Mouse (Mus musculus) granulocyte monocyte progenitor cell, adult 5-6 weeks (primary cell): ENCODE results near the gene Kiss1r. TPM values are rescaled to one million over a fixed set of nuclear protein-coding genes. Genes with fewer than 3 reads are reported as not detected.
"Not testable (repeated sequence)": the region's sequence is repeated elsewhere in the genome, so short reads cannot be mapped to it uniquely, and the experiment has no call there.

Experiments
- ATAC-seq: replicated peaks from 2 replicates; pipeline ENCODE4 v1.8.0; 2016; ENCODE audit warnings: mild to moderate bottlenecking, moderate TSS enrichment, inconsistent platforms; ENCODE audit not compliant: poor library complexity, severe bottlenecking
- total RNA-seq, 2 experiments: library from RNA; stranded (forward) in 1 of 2; stranded (reverse) in 1 of 2; fragments of 200-712, 200-1000 nt in 1 of 2; fragments of >200 nt in 1 of 2; fragmentation: Nextera tagmentation in 1 of 2; gene quantifications; 2 replicates each; pipeline ENCODE4 v1.2.3; 2014 to 2017

Gene Kiss1r
- total RNA-seq (2014; fragmentation: Nextera tagmentation) (not detected in 2 replicates), total RNA-seq (2017) (0.26 TPM in 1 of 2 replicates, not detected in the other)

DNA sequence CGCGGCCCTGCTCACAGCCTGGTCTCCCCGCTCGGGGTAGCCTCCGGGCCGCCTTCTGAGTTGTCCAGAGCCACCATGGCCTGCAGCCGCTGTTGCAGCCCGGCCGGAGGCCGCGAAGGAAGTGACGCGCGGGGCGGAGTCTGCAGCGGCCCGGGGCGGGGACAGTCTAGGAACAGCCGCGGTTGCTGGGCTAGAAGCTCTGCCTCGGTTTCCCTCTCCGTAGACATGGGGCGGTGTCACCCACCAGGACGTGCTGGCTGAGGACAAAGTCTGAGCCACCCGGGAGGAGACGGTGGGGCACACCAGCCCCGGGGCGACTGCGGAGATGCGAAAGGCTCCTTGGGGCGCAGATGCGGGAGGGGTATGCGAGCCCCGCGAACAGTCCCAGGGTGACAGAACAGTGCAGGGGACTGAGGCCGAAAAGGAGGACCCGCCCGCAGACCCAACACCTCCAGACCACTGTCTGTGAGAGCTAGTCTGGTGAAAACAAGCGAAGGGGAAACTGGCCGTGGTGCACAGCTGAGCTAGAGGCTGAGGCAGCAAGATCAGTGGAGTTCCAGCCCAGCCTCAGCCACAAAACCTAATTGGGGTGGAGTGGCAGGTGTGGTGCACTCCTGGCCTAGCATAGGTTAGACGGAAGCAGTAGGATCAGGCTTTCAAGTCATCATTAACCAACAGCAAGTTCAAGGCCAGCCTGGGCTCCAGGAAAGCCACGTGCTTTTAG lies at the start of gene Kiss1r:
TSS of gene Kiss1r (plus strand) at position 164 of the 724 bp plus-strand sequence.
- peak; percentile 74 for ATAC-seq

DNA sequence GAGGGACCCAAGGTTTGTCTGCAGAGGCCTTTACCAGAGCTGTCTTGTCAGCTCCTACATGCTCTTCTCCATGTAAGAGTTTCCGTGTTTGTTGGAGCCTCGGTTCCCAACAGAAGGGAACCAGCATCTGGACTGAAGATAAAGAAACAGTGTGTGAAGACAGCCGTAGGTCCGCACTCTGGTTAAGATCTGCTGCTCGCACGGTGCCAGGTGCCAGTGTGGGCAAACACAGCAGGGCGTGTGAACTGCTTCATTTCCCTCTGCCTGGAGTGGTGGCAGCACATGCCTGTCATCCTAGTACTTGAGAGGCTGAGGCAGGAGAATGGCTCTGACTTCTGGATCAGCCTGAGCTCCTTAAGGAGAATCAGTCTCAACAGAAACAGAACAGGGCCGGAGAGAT lies 44.9 kb upstream of the Kiss1r start:
- ATAC-seq, result no peak

DNA sequence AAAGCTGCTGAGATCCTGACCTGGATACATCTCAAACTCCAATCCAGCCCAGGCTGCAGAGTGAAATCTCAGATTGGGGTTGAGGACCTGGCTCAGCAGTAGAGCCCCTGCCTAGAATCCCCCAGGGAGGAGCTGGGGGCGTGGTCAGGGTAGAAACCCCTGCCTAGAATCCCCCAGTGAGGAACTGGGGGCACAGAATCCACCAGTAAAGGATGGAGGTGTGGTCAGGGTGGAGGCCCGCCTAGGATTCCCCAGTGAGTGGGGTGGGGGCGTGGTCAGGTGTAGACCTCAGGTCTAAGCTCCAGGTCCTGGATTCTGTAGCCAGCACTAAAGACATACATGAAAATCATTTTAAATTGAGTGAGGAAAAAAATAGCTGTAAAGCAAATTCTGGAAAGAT lies 43.9 kb upstream of the Kiss1r start:
- no peak for ATAC-seq

- ATAC-seq, result no peak
These were observed 43.5 kb upstream of the Kiss1r start for GRCm38 (mm10) chr10:79873313-79873712.

GRCm38 (mm10) chr10:79873715-79874289 lies 43.0 kb upstream of the Kiss1r start:
- no peak for ATAC-seq

GRCm38 (mm10) chr10:79874290-79874862 lies 42.4 kb upstream of the Kiss1r start, which contains the start of the genes Prtn3 and Plppr3:
Gene Prtn3 (plus strand): TSS chr10:79874476.
Gene Plppr3 (minus strand): TSS chr10:79874634.
- peak; percentile 28 for ATAC-seq

- peak; percentile 33 for ATAC-seq
These were observed 39.6 kb upstream of the Kiss1r start for GRCm38 (mm10) chr10:79877174-79877573.

- ATAC-seq, result peak; percentile 66
These were observed 39.0 kb upstream of the Kiss1r start for GRCm38 (mm10) chr10:79877757-79878156.

- ATAC-seq, result 0 out of 2 replicates have a peak, but pooled peaks have one; percentile 7
These were observed 37.2 kb upstream of the Kiss1r start for GRCm38 (mm10) chr10:79879527-79879926.

- ATAC-seq, result peak; percentile 6; the same call in 1 of the 2 replicates
These were observed 36.0 kb upstream of the Kiss1r start for GRCm38 (mm10) chr10:79880721-79881120.

- no peak for ATAC-seq
These were observed 34.8 kb upstream of the Kiss1r start for GRCm38 (mm10) chr10:79881981-79882380.

DNA sequence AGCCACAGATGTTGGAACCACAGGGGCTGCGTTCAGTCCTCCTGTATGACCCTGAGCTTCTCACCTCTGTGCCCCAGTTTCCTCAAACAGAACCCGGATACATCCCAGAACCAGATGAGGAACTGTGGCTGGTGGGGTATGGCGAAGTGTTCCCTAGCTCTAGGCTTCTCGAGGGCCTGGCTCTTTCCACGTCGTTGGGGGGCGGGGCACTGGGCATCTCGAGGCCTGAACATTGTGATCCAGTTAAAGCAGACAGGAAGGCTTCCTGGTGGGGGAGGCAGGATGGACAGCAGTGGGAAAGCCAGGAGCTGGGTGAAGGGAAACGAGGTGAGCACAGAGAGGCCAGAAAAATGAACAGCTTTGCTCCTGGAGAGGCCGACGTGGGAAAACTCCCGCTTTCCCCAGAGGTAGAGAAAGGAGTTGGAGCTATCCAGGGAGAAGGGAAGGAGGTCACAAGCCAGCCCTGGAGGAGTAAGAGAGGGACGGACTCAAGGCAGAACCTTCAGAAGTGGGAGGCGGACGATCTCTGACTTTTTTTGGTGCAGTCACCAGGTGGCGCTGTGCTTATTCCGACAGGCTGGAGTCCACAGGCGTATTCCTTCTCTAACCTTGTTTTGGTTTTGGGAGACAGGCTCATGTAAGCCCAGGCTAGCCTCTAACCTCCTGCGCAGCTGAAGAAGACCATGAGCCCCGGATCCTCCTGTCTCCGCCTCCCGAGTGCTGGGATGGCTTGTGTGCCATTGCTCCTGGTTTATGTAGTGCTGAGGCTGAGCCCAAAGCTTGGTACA lies 33.3 kb upstream of the Kiss1r start:
- ATAC-seq, result peak; percentile 21

DNA sequence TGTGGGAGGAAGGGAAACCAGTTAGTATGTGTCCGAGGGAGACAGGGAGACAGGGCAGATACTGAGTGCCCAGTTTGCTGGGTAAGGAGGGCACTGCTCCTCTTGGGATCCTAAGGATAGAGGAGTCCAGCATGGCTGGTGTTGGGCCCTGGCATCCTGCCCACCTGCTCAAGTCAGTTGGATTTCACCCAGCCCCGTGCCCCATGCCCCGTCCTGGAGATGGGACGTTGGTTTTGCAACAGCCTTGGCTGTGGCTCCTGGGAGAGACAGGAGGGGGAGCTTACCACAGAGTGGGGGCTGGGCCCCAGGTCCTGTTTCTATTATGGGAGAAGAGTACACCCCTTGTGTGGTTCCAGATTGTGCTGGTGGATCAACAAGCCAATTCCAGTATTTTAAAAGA lies 32.3 kb upstream of the Kiss1r start:
- ATAC-seq, result peak; percentile 46

DNA sequence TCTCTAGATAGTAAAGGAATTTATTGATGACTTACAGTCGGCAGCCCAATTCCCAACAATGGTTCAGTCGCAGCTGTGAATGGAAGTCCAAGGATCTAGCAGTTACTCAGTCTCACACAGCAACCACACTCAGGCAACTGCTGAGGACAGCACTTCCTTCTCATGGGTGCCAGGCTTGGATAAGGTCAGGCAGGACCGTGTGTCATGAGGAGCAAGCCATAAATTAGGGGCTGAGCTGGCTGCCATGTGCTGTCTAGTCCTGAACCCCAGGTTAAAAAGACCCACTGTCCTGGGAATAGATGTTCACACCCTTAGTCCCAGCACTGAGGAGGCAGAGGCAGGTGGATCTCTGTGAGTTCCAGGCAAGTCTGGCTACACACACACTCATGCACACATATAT lies 31.8 kb upstream of the Kiss1r start:
- ATAC-seq, result not testable (repeated sequence)

DNA sequence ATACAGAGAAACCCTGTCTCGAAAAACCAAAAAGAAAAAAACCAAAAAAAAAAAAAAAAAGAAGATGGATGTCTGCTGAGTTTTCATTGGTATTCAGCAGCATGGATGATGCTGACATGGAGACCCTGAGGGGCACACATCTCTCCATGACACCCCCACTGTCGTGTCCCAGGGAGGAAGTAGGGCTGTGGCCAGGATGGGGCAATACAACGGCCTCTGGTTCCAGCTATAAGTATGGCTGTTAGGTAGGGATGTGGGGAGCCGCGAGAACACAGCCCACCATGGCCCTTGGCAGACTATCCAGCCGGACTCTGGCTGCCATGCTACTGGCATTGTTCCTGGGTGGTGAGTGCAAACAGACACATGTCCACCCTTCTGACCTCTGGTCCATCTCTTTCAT lies 30.7 kb upstream of the Kiss1r start, which contains the start of gene Elane:
TSS of gene Elane (plus strand) at position 194 of the 400 bp plus-strand sequence.
- ATAC-seq, result peak; percentile 67

DNA sequence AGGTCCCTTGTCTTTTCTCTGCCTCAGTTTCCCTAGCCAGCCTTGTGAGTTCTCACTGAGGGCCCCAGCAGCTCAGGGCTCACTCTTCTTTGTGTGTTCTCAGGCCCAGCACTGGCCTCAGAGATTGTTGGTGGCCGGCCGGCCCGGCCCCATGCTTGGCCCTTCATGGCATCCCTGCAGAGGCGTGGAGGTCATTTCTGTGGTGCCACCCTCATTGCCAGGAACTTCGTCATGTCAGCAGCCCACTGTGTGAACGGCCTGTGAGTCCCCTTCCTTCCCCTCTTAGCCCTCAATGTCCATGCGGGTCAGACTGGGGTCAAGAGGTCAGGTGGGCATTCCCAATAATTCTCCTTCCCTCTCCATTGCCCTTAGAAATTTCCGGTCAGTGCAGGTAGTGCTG lies 30.2 kb upstream of the Kiss1r start:
- ATAC-seq, result no peak

DNA sequence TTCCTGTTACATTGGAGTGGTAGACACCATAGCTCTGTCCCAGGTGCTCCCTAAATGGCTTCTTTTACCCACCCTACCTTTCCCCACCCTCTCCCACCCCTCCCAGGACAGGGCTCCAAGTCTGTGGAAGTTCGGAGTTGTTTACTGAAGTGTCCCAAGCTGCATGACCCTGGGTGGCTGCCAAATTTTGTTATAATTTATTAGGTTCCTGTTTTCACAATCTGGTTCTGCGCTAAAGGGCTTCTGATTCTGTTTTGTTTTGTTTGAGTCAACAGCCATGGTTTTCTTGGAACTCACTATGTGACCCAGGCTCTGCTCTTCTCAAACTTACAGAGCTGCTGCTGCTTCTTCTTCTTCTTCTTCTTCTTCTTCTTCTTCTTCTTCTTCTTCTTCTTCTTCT lies 27.4 kb upstream of the Kiss1r start:
- ATAC-seq, result no peak

- ATAC-seq, result no peak
These were observed 26.1 kb upstream of the Kiss1r start, which contains the start of gene Cfd for GRCm38 (mm10) chr10:79890670-79891069. Gene Cfd (plus strand): TSS chr10:79890853.

- ATAC-seq, result peak; percentile 56
These were observed 24.2 kb upstream of the Kiss1r start for GRCm38 (mm10) chr10:79892451-79893118.

DNA sequence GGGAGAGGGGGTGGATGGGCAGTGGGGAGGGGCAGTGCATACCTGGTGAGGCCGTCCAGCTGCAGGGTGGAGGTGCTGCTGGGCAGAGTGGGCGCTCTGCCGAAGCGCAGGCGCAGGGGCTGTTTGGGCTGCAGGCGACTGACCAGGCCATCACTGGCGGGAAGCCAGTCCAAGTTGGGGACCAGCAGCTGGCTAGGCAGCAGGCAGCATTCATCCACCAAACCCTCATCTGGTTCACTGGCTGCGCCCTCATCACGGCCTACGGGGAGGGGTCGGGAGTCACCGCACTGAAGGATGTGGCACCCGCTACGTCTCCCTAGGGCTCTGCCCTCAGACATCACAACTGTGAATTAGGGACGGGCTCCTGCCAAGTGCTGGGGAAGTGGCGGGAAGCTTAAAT lies 20.5 kb upstream of the Kiss1r start:
- ATAC-seq, result no peak
